Mouse (Mus musculus) embryonic fibroblast, embryonic 13.5 days (primary cell): ENCODE measurements around the gene Oxct2a. TPM values are rescaled to one million over a fixed set of nuclear protein-coding genes. Genes with fewer than 3 reads are reported as not detected.
"Not testable (repeated sequence)": the region's sequence is repeated elsewhere in the genome, so short reads cannot be mapped to it uniquely, and the experiment has no call there.

Experiments used
- H3K27ac ChIP-seq: 2 replicates; pipeline ENCODE4 v1.5.1; 2012; ENCODE audit warnings: low read length, control low read depth, inconsistent platforms; ENCODE audit not compliant: insufficient read depth
- H3K4me1 ChIP-seq: 2 replicates; pipeline ENCODE4 v1.6.1; 2011; ENCODE audit warnings: low read length; ENCODE audit not compliant: control insufficient read depth, insufficient read depth
- H3K4me3 ChIP-seq: 2 replicates; pipeline ENCODE4 v1.5.1; 2011; ENCODE audit warnings: mild to moderate bottlenecking, control low read depth, low read length; ENCODE audit not compliant: insufficient read depth
- CTCF ChIP-seq: IDR thresholded peaks from 2 replicates; pipeline ENCODE4 v1.5.1; 2011; ENCODE audit warnings: mild to moderate bottlenecking, control low read depth, low read length, moderate library complexity, borderline replicate concordance; ENCODE audit not compliant: insufficient read depth
- POLR2A ChIP-seq: IDR thresholded peaks from 2 replicates; pipeline ENCODE4 v1.6.1; 2011; ENCODE audit warnings: low read depth, mild to moderate bottlenecking, control low read depth, low read length, moderate library complexity
- polyA plus RNA-seq: library from polyadenylated mRNA; stranded (reverse); fragments of >200 nt; gene quantifications from 2 replicates; pipeline ENCODE4 v1.2.4, GENCODE M21; 2011; ENCODE audit warnings: low read depth; ENCODE audit not compliant: missing spikeins, insufficient read length

Oxct2a gene
- polyA plus RNA-seq, 1 experiment = not detected

DNA sequence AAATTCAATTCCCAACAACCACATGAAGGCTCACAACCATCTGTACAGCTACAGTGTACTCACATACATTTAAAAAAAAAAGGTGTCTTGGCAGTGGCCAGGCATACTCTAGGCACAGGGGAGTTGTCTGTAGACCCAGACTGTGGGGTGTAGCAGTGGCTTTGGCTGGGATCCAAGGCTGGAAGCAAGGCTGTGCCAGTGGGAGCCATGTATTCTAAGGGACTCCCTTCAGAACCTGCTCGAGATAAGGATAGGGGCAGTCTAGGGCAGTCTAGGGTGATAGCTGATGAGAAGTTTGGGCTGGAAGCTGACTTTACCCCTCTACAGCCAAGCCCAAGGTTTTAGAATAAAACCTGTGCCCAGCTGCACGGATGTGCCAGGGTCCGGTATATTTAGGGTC is 2.7 kb upstream of the Oxct2a start:
- TF ChIP-seq POLR2A = no peak
- TF ChIP-seq CTCF = no peak
- H3K4me1 ChIP-seq = no peaks in the 10 kb centered on the region
- H3K4me3 ChIP-seq = no peak overlapping the region
- no peak overlapping the region for H3K27ac ChIP-seq

DNA sequence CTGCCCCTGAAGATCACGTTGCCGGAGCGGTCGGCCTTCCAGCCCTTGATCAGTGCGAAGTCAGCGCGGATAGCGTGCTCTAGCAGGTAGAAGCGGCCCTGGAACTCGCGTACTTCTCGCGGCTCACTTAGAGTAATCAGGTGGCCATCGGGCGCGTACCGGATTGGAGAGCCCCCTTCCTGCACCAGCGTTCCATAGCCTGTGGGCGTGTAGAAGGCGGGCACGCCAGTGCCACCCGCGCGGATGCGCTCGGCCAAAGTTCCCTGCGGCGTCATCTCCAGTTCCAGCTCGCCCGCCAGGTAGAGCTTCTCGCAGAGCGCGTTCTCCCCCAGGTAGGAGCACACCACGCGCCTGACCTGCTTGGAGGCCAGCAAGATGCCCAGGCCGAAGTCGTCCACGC is 524 bp downstream of the Oxct2a start:
- H3K4me1 ChIP-seq, H3K27ac ChIP-seq, H3K4me3 ChIP-seq: not testable (repeated sequence)

DNA sequence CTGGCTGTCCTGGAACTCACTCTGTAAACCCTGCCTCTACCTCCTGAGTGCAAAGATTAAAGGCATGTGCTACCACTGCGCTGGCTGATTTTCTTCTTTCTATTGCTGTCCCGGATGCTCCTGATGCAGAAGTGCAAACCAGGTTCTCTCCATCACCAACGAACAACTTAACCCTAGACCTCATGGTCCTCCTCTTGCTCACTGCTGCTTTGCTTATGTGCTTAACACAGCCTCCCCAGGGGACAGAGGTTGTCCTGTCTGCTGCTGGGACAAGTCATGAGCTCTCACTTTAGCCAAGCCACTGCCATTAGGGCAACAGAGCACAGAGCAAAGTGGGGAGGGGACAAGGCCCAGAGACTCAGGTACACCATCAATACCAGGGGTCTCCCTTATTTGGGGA is 8.9 kb downstream of the Oxct2a start:
- no peak overlapping the region for H3K27ac ChIP-seq
- TF ChIP-seq CTCF = no peak
- TF ChIP-seq POLR2A = no peak
- H3K4me1 ChIP-seq = no peaks in the 10 kb centered on the region
- no peak overlapping the region for H3K4me3 ChIP-seq

DNA sequence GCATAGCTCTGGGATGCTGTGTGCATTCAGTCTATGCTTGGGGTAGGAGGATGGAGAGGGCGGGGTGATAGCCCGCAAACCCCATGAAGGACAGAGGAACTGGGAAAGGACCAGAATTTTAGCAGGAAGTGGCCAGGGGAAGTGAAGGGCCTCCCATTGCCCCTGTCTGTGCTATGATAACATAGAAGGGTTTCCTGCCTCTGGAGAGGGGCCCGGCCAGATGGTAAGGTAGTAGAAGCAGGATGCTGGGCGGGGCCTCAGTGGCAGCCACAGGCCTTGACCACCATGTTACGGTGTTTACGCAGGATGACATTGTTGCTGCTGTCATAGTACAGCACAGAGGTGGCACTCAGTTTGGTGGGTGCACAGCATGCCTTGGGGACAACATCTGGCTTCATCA is 10.4 kb downstream of the Oxct2a start:
- Histone ChIP-seq H3K27ac (no peak overlapping the region), H3K4me3 (no peak overlapping the region), H3K4me1 (no peaks in the 10 kb centered on the region)
- no peak for TF ChIP-seq POLR2A
- no peak for TF ChIP-seq CTCF

DNA sequence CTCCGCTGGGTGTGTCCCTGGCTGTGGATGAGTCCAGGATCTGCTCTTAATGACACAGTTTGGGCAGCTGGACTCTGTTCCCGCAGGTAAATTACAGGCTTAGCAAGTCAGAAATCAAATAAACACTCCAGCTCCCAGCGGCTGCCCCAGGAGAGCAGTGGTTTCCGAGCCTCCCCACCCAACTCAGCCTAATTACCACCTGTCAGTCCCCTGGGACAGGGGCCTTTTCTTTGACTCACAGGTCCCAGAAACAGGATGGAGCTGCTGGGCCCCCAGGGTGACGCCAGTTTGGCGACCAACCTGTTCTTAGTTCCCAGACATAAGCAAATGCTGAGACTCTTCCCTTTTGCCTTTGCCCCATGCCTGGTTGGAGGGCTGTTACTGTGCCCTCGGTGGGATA is 11.6 kb downstream of the Oxct2a start:
- no peaks in the 10 kb centered on the region for H3K4me1 ChIP-seq
- no peak overlapping the region for H3K27ac ChIP-seq
- H3K4me3 ChIP-seq = no peak overlapping the region
- TF ChIP-seq POLR2A (no peak), CTCF (no peak)

DNA sequence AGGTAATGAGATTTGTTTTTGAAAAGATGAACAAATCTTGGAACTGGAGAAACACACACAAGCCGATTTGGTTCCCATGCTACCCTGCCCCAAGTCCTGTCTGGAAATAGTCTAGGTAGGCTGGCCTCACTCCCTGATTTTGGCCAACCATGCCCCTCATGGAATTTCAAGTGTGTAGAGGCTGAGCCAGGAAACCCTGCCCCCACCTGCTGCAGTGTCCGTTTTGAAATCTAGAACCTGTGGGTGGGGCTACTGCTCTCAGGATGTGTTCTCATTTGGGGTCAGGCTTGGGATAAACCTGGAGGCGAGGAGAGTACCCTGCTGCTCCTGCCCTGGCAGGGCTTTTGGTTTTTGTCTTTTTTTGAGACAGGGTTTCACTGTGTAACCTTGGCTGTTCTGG is 15.1 kb downstream of the Oxct2a start:
- H3K4me1 ChIP-seq = no peaks in the 10 kb centered on the region
- no peak overlapping the region for H3K27ac ChIP-seq
- H3K4me3 ChIP-seq = no peak overlapping the region
- TF ChIP-seq POLR2A (no peak), CTCF (no peak)

DNA sequence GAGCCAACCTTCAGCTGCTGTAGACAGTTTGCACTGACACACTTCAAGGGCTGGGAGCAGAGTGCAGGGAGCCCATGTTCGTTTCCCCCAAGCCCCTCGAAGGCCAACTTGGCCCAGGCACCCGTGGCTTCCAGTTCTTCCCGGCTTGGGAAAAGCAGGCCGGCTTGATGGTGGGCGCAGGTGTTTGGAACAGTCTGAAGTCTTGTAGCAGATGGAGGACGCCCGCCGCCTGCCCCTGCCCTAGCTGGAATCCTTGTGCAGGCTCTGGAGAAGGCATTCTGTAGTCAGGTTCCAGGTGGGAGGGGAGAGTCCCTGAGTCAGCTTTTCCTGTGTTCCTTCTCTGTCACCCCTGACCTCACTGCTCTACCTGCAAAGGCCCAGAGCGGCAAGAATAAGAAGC is 16.4 kb downstream of the Oxct2a start:
- TF ChIP-seq CTCF (no peak), POLR2A (no peak)
- Histone ChIP-seq H3K4me3 (no peak overlapping the region), H3K4me1 (no peaks in the 10 kb centered on the region), H3K27ac (no peak overlapping the region)

DNA sequence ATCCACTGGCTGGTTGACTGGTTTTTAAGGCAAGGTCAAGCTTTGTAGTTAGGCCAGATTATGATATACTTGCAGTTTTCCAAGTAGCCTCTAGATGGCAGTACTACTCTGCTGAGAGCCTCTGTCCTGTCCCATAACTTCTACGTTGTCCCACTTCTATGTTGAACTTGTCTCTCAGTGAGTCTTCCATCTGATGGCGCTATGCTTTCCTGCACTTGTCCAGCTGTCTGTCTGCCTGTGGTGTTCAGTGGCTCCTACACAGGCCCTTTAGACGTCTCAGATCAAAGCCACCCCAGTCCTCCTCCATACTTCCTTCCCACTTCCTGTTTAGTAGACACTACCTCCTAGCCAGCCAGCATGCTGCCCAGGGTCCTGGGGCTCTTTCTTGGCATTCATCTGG is 17.6 kb downstream of the Oxct2a start:
- Histone ChIP-seq H3K27ac (no peak overlapping the region), H3K4me3 (no peak overlapping the region), H3K4me1 (no peaks in the 10 kb centered on the region)
- TF ChIP-seq CTCF (0 out of 2 replicates have a peak, but pooled peaks have one; percentile 4), POLR2A (no peak)

DNA sequence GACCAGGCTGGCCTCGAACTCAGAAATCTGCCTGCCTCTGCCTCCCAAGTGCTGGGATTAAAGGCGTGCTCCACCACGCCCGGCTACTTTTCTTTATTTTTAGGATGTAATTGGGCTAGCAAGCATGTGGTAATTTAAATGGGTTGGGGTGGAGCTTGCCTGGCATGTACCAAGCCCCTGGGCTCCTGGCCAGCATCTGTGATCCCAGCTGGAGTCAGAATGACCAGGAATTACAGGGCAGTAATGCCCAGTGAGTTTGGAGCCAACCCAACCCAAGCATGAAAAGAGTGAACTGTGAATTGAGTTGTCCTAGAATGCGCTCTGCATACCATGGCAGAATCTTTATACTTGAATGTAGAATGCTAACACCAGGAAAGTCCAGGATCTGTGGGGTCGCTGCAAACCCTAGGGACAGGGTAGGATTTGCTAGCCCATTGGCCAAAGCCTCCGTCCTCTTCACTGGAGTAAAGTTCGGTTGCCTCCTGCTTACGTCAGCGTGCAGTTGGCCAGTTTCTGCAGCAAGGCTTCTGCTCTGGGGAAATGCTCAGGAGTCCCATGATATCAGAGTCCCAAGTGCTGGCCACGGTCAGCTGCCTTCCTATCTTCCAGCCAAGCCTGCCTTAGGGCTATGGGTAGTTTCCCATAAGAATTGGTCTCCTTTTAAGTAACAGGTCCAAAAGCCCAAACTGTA is 24.3 kb downstream of the Oxct2a start:
- H3K4me3 ChIP-seq = no peak overlapping the region
- TF ChIP-seq POLR2A = no peak
- no peak for TF ChIP-seq CTCF
- no peaks in the 10 kb centered on the region for H3K4me1 ChIP-seq
- H3K27ac ChIP-seq = no peak overlapping the region

DNA sequence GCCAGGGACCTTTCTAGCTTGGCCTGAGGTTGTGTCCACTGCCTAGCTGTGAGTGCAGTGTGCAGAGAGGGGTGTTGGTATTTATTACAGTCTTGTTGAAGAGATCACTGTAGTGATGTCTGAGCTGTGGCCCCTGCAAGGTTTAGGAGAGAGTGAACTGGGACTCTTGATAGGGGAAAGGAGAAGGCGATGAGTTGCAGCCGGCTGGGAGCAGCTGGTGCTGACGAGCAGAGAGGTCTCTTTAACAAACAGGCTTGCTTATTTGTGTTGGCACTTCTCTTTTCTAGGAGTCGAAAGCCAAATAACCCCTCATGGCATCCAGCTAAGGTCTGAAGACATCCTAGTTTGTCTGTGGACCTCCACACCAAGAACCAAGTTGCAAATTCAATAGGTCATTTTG is 25.2 kb downstream of the Oxct2a start:
- Histone ChIP-seq H3K27ac (no peak overlapping the region), H3K4me1 (no peaks in the 10 kb centered on the region), H3K4me3 (no peak overlapping the region)
- TF ChIP-seq CTCF (no peak), POLR2A (no peak)

DNA sequence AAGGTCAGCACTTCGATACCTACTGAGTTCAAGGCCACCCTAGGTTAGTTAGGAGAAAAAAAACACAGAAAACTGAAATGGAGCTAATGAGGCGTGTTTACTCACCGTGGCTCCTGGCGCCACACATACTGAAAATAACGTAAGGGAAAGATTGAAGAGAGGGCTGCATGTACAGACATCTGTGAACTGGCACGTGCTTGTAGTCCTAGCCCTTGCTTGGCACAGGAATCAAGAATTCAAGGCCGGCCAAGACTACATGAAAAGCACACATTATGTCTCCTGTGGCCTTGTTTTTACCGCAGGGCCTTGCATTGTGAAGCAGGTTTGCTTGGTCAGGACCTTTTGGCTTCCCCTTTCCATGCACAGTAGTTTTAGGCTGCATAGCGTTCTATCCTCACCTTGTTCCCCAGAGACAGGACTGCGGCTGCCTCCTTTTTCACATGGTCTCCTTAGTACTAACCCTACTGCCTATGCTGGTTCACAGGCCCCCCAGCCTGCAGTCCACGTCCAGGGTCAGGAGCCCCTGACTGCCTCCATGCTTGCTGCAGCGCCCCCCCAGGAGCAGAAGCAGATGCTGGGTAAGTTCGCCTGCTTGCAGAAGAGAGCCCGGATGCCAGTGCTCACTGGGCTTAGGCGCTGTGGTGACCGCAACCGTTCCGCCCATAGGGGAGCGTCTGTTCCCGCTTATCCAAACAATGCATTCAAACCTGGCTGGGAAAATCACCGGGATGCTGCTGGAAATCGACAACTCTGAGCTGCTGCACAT is 26.1 kb downstream of the Oxct2a start:
- no peak for TF ChIP-seq CTCF
- TF ChIP-seq POLR2A = no peak
- Histone ChIP-seq H3K4me1 (no peaks in the 10 kb centered on the region), H3K27ac (no peak overlapping the region), H3K4me3 (no peak overlapping the region)
